Mouse (Mus musculus) cerebellum, adult 9-11 months (tissue): ENCODE measurements around the gene Cmtm5.
"Not testable (repeated sequence)": the region's sequence is repeated elsewhere in the genome, so short reads cannot be mapped to it uniquely, and the experiment has no call there.

ENCODE experiments used
- DNase-seq: peaks from one replicate; pipeline ENCODE4 v3.0.0; 2022

The Cmtm5 gene

GRCm38 (mm10) chr14:54936831-54937160 lies 735 bp downstream of the Cmtm5 start:
- DNase-seq: no peak

- no peak for DNase-seq
These were observed 1.5 kb downstream of the Cmtm5 start for GRCm38 (mm10) chr14:54937361-54938182.

GRCm38 (mm10) chr14:54938431-54939219 lies 2.6 kb downstream of the Cmtm5 start:
- DNase-seq: no peak

GRCm38 (mm10) chr14:54939434-54940175 lies 3.5 kb downstream of the Cmtm5 start:
- peak; percentile 53 for DNase-seq

GRCm38 (mm10) chr14:54940176-54940530 lies 4.1 kb downstream of the Cmtm5 start:
- DNase-seq: no peak

GRCm38 (mm10) chr14:54941024-54941978 lies 5.2 kb downstream of the Cmtm5 start:
- DNase-seq: no peak

- no peak for DNase-seq
These were observed 6.4 kb downstream of the Cmtm5 start for GRCm38 (mm10) chr14:54942479-54942878.

- DNase-seq: no peak
These were observed 7.9 kb downstream of the Cmtm5 start for GRCm38 (mm10) chr14:54943971-54944370.

- DNase-seq: no peak
These were observed 8.9 kb downstream of the Cmtm5 start for GRCm38 (mm10) chr14:54944939-54945338.

- DNase-seq: no peak
These were observed 10.1 kb downstream of the Cmtm5 start for GRCm38 (mm10) chr14:54945975-54946704.

GRCm38 (mm10) chr14:54947008-54947407 lies 10.9 kb downstream of the Cmtm5 start:
- DNase-seq: not testable (repeated sequence)

GRCm38 (mm10) chr14:54948781-54949180 lies 12.7 kb downstream of the Cmtm5 start:
- no peak for DNase-seq

- no peak for DNase-seq
These were observed 14.4 kb downstream of the Cmtm5 start for GRCm38 (mm10) chr14:54950493-54950892.

- DNase-seq: no peak
These were observed 15.5 kb downstream of the Cmtm5 start for GRCm38 (mm10) chr14:54951587-54951986.

GRCm38 (mm10) chr14:54953664-54954206 lies 17.7 kb downstream of the Cmtm5 start:
- DNase-seq: no peak

GRCm38 (mm10) chr14:54954474-54954873 lies 18.4 kb downstream of the Cmtm5 start:
- DNase-seq: no peak

GRCm38 (mm10) chr14:54955481-54955880 lies 19.4 kb downstream of the Cmtm5 start:
- no peak for DNase-seq

- DNase-seq: no peak
These were observed 20.5 kb downstream of the Cmtm5 start for GRCm38 (mm10) chr14:54956533-54956932.

GRCm38 (mm10) chr14:54958503-54958902 lies 22.4 kb downstream of the Cmtm5 start:
- no peak for DNase-seq

GRCm38 (mm10) chr14:54959197-54959596 lies 23.1 kb downstream of the Cmtm5 start:
- DNase-seq: no peak
